Mouse (Mus musculus): ENCODE measurements around the gene Fbxl20.

- TF ChIP-seq CHD2 (IDR thresholded peaks at IDR 0.05; ENCODE audit: low read depth, low read length) (no peak), ZNF384 (IDR thresholded peaks at IDR 0.05; ENCODE audit: low read depth, low read length) (no peak), ZC3H11A (IDR thresholded peaks at IDR 0.05; ENCODE audit: borderline replicate concordance, low read depth, low read length) (no peak)
Measured at GRCm38 (mm10) chr11:98109706-98110105, 40.5 kb downstream of the Fbxl20 start.
